Mouse (Mus musculus) olfactory bulb, adult 2 months (tissue): Measurements from ENCODE around the gene 2210011C24Rik. TPM values are rescaled to one million over a fixed set of nuclear protein-coding genes. Genes with fewer than 3 reads are reported as not detected.

Source experiments
- H3K27ac ChIP-seq: fragments of 200-500 bp; 2 replicates; pipeline ENCODE4 v1.5.1; 2012; ENCODE audit warnings: low read depth, low read length; ENCODE audit not compliant: insufficient read depth
- H3K4me1 ChIP-seq: fragments of 200-500 bp; 2 replicates; pipeline ENCODE4 v1.6.1; 2012; ENCODE audit warnings: low read length; ENCODE audit not compliant: control insufficient read depth, insufficient read depth
- H3K4me3 ChIP-seq: fragments of 200-500 bp; 2 replicates; pipeline ENCODE4 v1.5.1; 2012; ENCODE audit warnings: mild to moderate bottlenecking, low read depth, low read length, moderate library complexity; ENCODE audit not compliant: insufficient read depth
- CTCF ChIP-seq: fragments of 200-500 bp; IDR thresholded peaks from 2 replicates; pipeline ENCODE4 v1.5.1; 2012; ENCODE audit warnings: low read depth, mild to moderate bottlenecking, low read length, moderate library complexity; ENCODE audit not compliant: insufficient read depth
- POLR2A ChIP-seq: fragments of 200-500 bp; IDR thresholded peaks from 2 replicates; pipeline ENCODE4 v1.6.1; 2012; ENCODE audit warnings: mild to moderate bottlenecking, low read depth, low read length, moderate library complexity; ENCODE audit not compliant: insufficient read depth
- WGBS: fragments of 180-500 bp; shearing (Covaris S2); methylation state at CpG from one replicate; pipeline ENCODE4 v1.1.7; 2018; 5-methylcytosine and 5-hydroxymethylcytosine counted together
- polyA plus RNA-seq: library from polyadenylated mRNA; stranded (reverse); fragments of >200 nt; gene quantifications from 2 replicates; pipeline ENCODE4 v1.2.4, GENCODE M21; 2012; ENCODE audit warnings: low replicate concordance; ENCODE audit not compliant: missing spikeins, insufficient read depth, insufficient read length

2210011C24Rik gene
- not detected in 2 replicates for polyA plus RNA-seq

GRCm38 (mm10) chr8:84011705-84012498 lies at the start of gene 2210011C24Rik:
2210011C24Rik (minus strand) TSS chr8:84012171.
- peak within 1 kb of the TSS; percentile 57 for H3K4me3 ChIP-seq
- no peak within 1 kb of the TSS for H3K27ac ChIP-seq
- peaks cover 24% of the 10 kb centered on the region for H3K4me1 ChIP-seq
- TF ChIP-seq CTCF (no peak), POLR2A (no peak)
- WGBS = 2% methylated on average over 45 of the region's 45 CpGs

DNA sequence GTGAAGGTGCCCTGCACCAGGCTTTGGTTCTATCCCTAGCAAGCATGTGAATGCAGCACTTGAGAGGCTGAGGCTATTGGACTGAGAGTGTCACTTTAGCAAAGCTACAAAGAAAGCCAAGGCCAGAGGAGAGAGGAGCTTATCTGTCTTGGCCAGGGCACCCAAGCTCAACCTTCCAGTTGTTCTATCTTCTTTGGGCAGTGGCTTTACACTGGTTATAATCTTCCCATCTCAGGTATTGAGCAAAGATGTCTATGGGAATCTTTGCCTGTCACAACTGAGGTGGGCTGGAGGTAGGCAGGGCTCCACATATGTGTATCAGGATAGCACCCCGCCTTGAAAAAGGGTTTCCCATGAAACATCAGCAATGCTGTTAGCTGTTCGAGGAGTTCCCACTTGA lies 48.3 kb upstream of the 2210011C24Rik start:
- TF ChIP-seq POLR2A = no peak
- TF ChIP-seq CTCF = no peak
- Histone ChIP-seq H3K4me3 (no peak overlapping the region), H3K27ac (no peak overlapping the region), H3K4me1 (no peaks in the 10 kb centered on the region)
- WGBS = 91% methylated on average over 2 of the region's 2 CpGs

- H3K4me1 ChIP-seq = no peaks in the 10 kb centered on the region
- no peak overlapping the region for H3K4me3 ChIP-seq
- 92% methylated on average over 2 of the region's 2 CpGs for WGBS
- TF ChIP-seq CTCF (no peak), POLR2A (no peak)
- H3K27ac ChIP-seq = no peak overlapping the region
Measured at GRCm38 (mm10) chr8:84059226-84059625, 47.3 kb upstream of the 2210011C24Rik start.

- Histone ChIP-seq H3K4me1 (no peaks in the 10 kb centered on the region), H3K4me3 (no peak overlapping the region), H3K27ac (no peak overlapping the region)
- WGBS = 94% methylated on average over 1 of the region's 1 CpGs
- TF ChIP-seq CTCF (no peak), POLR2A (no peak)
Measured at GRCm38 (mm10) chr8:84057827-84058226, 45.9 kb upstream of the 2210011C24Rik start.

GRCm38 (mm10) chr8:84053229-84053628 lies 41.3 kb upstream of the 2210011C24Rik start:
- 95% methylated on average over 5 of the region's 5 CpGs for WGBS
- Histone ChIP-seq H3K4me3 (no peak overlapping the region), H3K27ac (no peak overlapping the region), H3K4me1 (no peaks in the 10 kb centered on the region)
- TF ChIP-seq CTCF = no peak
- no peak for TF ChIP-seq POLR2A

DNA sequence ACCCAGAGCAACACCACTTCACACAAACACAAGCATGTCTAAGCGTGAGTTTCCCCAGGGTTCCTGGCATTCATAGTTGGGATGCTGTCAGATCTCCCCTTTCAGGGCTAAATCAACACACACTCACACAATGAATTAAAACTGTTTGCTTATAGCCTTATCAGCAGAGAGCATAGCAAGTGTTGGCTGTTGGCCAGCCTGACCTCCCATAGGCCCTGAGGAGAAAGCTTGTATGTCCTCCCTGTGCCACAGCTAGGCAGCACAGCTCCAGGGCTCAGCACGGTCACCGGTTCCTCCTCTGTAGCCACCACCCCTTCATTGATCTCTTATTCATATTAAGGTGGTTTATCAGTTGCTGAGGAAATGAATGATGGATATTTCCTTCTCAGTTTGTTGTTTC lies 40.8 kb upstream of the 2210011C24Rik start:
- H3K4me1 ChIP-seq = no peaks in the 10 kb centered on the region
- H3K27ac ChIP-seq = no peak overlapping the region
- no peak overlapping the region for H3K4me3 ChIP-seq
- TF ChIP-seq CTCF = no peak
- no peak for TF ChIP-seq POLR2A
- 81% methylated on average over 3 of the region's 3 CpGs for WGBS

- WGBS = 90% methylated on average over 5 of the region's 5 CpGs
- Histone ChIP-seq H3K4me1 (peaks cover under 1% of the 10 kb centered on the region; the same call in 1 of the 2 replicates), H3K4me3 (no peak overlapping the region), H3K27ac (no peak overlapping the region)
- TF ChIP-seq POLR2A = no peak
- TF ChIP-seq CTCF = no peak
Measured at GRCm38 (mm10) chr8:84048171-84048570, 36.2 kb upstream of the 2210011C24Rik start.

GRCm38 (mm10) chr8:84046505-84046904 lies 34.5 kb upstream of the 2210011C24Rik start:
- 78% methylated on average over 3 of the region's 3 CpGs for WGBS

GRCm38 (mm10) chr8:84044900-84045299 lies 32.9 kb upstream of the 2210011C24Rik start, which contains the start of gene Rln3:
Rln3 (minus strand) TSS chr8:84045000.
- Histone ChIP-seq H3K4me1 (peaks cover 15% of the 10 kb centered on the region), H3K27ac (no peak within 1 kb of the TSS), H3K4me3 (no peak within 1 kb of the TSS)
- 40% methylated on average over 9 of the region's 9 CpGs for WGBS
- TF ChIP-seq CTCF (no peak), POLR2A (no peak)

More at GRCm38 (mm10) chr8:84046505-84046904, 34.5 kb upstream of the 2210011C24Rik start:
- peaks cover 15% of the 10 kb centered on the region for H3K4me1 ChIP-seq
- TF ChIP-seq POLR2A = no peak
- no peak overlapping the region for H3K27ac ChIP-seq
- no peak overlapping the region for H3K4me3 ChIP-seq

DNA sequence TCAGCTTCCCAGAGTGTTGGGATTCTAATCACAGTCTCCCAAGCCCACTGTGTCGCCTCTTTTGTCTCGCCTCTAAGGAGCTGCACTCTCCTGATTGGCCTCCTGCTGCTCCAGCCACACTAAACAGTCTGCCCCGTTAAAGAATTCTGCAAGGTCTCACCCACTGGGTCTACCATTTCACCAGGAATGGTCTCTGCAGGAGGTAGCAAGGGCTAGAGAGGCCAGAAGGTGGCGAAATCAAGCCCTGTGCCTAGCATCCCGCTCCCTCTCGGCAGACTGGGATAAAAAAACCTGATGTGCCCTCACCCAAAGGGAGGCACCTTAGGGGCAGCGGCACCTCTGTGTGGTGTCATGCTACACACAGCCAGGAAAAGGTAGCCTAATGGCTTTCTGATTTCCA lies 32.1 kb upstream of the 2210011C24Rik start:
- 38% methylated on average over 7 of the region's 7 CpGs for WGBS
- TF ChIP-seq POLR2A (no peak), CTCF (no peak)
- H3K4me3 ChIP-seq = no peak overlapping the region
- peaks cover 15% of the 10 kb centered on the region for H3K4me1 ChIP-seq
- no peak overlapping the region for H3K27ac ChIP-seq
